Mouse (Mus musculus): ENCODE measurements around the gene Syt8.
"Not testable (repeated sequence)": the region's sequence is repeated elsewhere in the genome, so short reads cannot be mapped to it uniquely, and the experiment has no call there.

Syt8 gene

GRCm38 (mm10) chr7:142434137-142434865 lies at the start of gene Syt8:
TSS of gene Syt8 (plus strand) at chr7:142434850.
- no peak for DNase-seq (ENCODE audit: low read depth, low spot score)

GRCm38 (mm10) chr7:142385742-142386403 lies 48.8 kb upstream of the Syt8 start:
- no peak for DNase-seq (ENCODE audit: low read depth, low spot score)

- DNase-seq (ENCODE audit: low read depth, low spot score), result no peak
These were observed 47.9 kb upstream of the Syt8 start for GRCm38 (mm10) chr7:142386621-142387201.

GRCm38 (mm10) chr7:142387419-142388148 lies 47.1 kb upstream of the Syt8 start, which contains the start of gene Ctsd:
TSS of gene Ctsd (minus strand) at chr7:142388038.
- peak; percentile 97 for DNase-seq (ENCODE audit: low read depth, low spot score)

- DNase-seq (ENCODE audit: low read depth, low spot score), result no peak
These were observed 46.5 kb upstream of the Syt8 start for GRCm38 (mm10) chr7:142388198-142388597.

- DNase-seq (ENCODE audit: low read depth, low spot score), result no peak
These were observed 45.9 kb upstream of the Syt8 start for GRCm38 (mm10) chr7:142388740-142389139.

- no peak for DNase-seq (ENCODE audit: low read depth, low spot score)
These were observed 44.5 kb upstream of the Syt8 start for GRCm38 (mm10) chr7:142389961-142390650.

- no peak for DNase-seq (ENCODE audit: low read depth, low spot score)
These were observed 43.5 kb upstream of the Syt8 start for GRCm38 (mm10) chr7:142391108-142391507.

GRCm38 (mm10) chr7:142391609-142392008 lies 43.0 kb upstream of the Syt8 start:
- DNase-seq (ENCODE audit: low read depth, low spot score), result no peak

GRCm38 (mm10) chr7:142393191-142393590 lies 41.5 kb upstream of the Syt8 start:
- DNase-seq (ENCODE audit: low read depth, low spot score), result no peak

GRCm38 (mm10) chr7:142394261-142395190 lies 40.1 kb upstream of the Syt8 start:
- DNase-seq (ENCODE audit: low read depth, low spot score), result no peak

GRCm38 (mm10) chr7:142395472-142395871 lies 39.2 kb upstream of the Syt8 start:
- DNase-seq (ENCODE audit: low read depth, low spot score), result no peak

- DNase-seq (ENCODE audit: low read depth, low spot score), result no peak
These were observed 38.0 kb upstream of the Syt8 start for GRCm38 (mm10) chr7:142396611-142397010.

- DNase-seq (ENCODE audit: low read depth, low spot score), result no peak
These were observed 36.6 kb upstream of the Syt8 start for GRCm38 (mm10) chr7:142398052-142398451.

GRCm38 (mm10) chr7:142399250-142399649 lies 35.4 kb upstream of the Syt8 start:
- peak; percentile 68 for DNase-seq (ENCODE audit: low read depth, low spot score)

GRCm38 (mm10) chr7:142400112-142400749 lies 34.4 kb upstream of the Syt8 start:
- DNase-seq (ENCODE audit: low read depth, low spot score), result no peak

- no peak for DNase-seq (ENCODE audit: low read depth, low spot score)
These were observed 33.9 kb upstream of the Syt8 start for GRCm38 (mm10) chr7:142400750-142401142.

GRCm38 (mm10) chr7:142403591-142403990 lies 31.1 kb upstream of the Syt8 start:
- no peak for DNase-seq (ENCODE audit: low read depth, low spot score)

- DNase-seq (ENCODE audit: low read depth, low spot score), result not testable (repeated sequence)
These were observed 29.5 kb upstream of the Syt8 start for GRCm38 (mm10) chr7:142405134-142405533.

- DNase-seq (ENCODE audit: low read depth, low spot score), result no peak
These were observed 26.7 kb upstream of the Syt8 start for GRCm38 (mm10) chr7:142407935-142408334.
